In genomic region chr12:64972063-64972462, GRCm38 (mm10) we compare ENCODE assay signal across 13 mouse cellular contexts. TPM values are rescaled to one million over a fixed set of nuclear protein-coding genes. Genes with fewer than 3 reads are reported as not detected.
DNase-seq lines count a peak whose midpoint lies in the region; ATAC-seq lines count a peak whose summit lies in the region.
"Had no signal": no experiment of that assay in that cellular context is flagged by ENCODE, and none has a peak within 500 bp of the region (broad histone marks: within the 10 kb centered on the region; RNA-seq: fewer than 3 reads in every experiment).

No protein-coding gene starts in this region.

- ATAC-seq in hindbrain, embryonic 14.5 days (ENCODE audit: low FRiP score): no peak
- ATAC-seq in neural tube, embryonic 12.5 days (ENCODE audit: low FRiP score, low read depth): no peak
- no peak for ATAC-seq in stomach, embryonic 14.5 days (ENCODE audit: insufficient number of reproducible peaks, insufficient read depth, low FRiP score, low read depth)
- ATAC-seq in CD4-positive, CD25-positive, alpha-beta regulatory T cell, adult 4 months: no peak

- DNase-seq in hindbrain, embryonic 14.5 days (ENCODE audit: low spot score): no peak
- no peak for DNase-seq in hindbrain, embryonic 10.5 days (ENCODE audit: low spot score)
- no peak for DNase-seq in neural tube, embryonic 10.5 days (ENCODE audit: extremely low spot score, low spot score)
- DNase-seq in induced T-regulatory cell, adult 2 months (ENCODE audit: low read depth): peak; percentile 4
- no peak for DNase-seq in adrenal gland, postnatal 14 days
- DNase-seq: adrenal gland, postnatal 25 days; kidney, adult 11 months; liver, embryonic 13.5 days; right cerebral cortex, adult 18-20 months had no signal

- no peak overlapping the region for H3K27ac ChIP-seq in hindbrain, embryonic 14.5 days
- no peak overlapping the region for H3K27ac ChIP-seq in hindbrain, embryonic 10.5 days
- no peak overlapping the region for H3K27ac ChIP-seq in neural tube, embryonic 12.5 days
- H3K27ac ChIP-seq in stomach, embryonic 14.5 days (ENCODE audit: low read length): no peak overlapping the region
- H3K27ac ChIP-seq: liver, embryonic 13.5 days; macrophage had no signal

- WGBS in hindbrain, embryonic 14.5 days: 83% methylated on average over 6 of the region's 6 CpGs
- 87% methylated on average over 6 of the region's 6 CpGs for WGBS in hindbrain, embryonic 10.5 days
- 80% methylated on average over 6 of the region's 6 CpGs for WGBS in neural tube, embryonic 12.5 days
- 69% methylated on average over 6 of the region's 6 CpGs for WGBS in stomach, embryonic 14.5 days

- no peaks in the 10 kb centered on the region for H3K27me3 ChIP-seq in hindbrain, embryonic 14.5 days (ENCODE audit: control insufficient read depth, insufficient read depth, low read length)
- no peaks in the 10 kb centered on the region for H3K27me3 ChIP-seq in hindbrain, embryonic 10.5 days (ENCODE audit: insufficient read depth, poor library complexity, severe bottlenecking)
- H3K27me3 ChIP-seq in neural tube, embryonic 12.5 days (replicated peaks): no peaks in the 10 kb centered on the region
- no peaks in the 10 kb centered on the region for H3K27me3 ChIP-seq in stomach, embryonic 14.5 days (ENCODE audit: control insufficient read depth, insufficient read depth, low read length)
- H3K27me3 ChIP-seq: liver, embryonic 13.5 days had no signal

- no peak overlapping the region for H3K4me3 ChIP-seq in hindbrain, embryonic 14.5 days (replicated peaks; ENCODE audit: low read length)
- no peak overlapping the region for H3K4me3 ChIP-seq in hindbrain, embryonic 10.5 days
- H3K4me3 ChIP-seq in neural tube, embryonic 12.5 days: no peak overlapping the region
- H3K4me3 ChIP-seq in stomach, embryonic 14.5 days (ENCODE audit: low read depth, low read length): no peak overlapping the region
- H3K4me3 ChIP-seq: liver, embryonic 13.5 days had no signal

- no peaks in the 10 kb centered on the region for H3K9me3 ChIP-seq in hindbrain, embryonic 14.5 days (ENCODE audit: control insufficient read depth, low read length)
- H3K9me3 ChIP-seq in hindbrain, embryonic 10.5 days: no peaks in the 10 kb centered on the region
- H3K9me3 ChIP-seq in neural tube, embryonic 12.5 days: no peaks in the 10 kb centered on the region
- H3K9me3 ChIP-seq in stomach, embryonic 14.5 days (ENCODE audit: control insufficient read depth, low read depth, low read length): no peaks in the 10 kb centered on the region
- H3K9me3 ChIP-seq: liver, embryonic 13.5 days had no signal

- H3K36me3 ChIP-seq in hindbrain, embryonic 14.5 days (replicated peaks; ENCODE audit: control insufficient read depth, insufficient read depth): peaks cover 11% of the 10 kb centered on the region
- peaks cover 22% of the 10 kb centered on the region for H3K36me3 ChIP-seq in hindbrain, embryonic 10.5 days
- no peaks in the 10 kb centered on the region for H3K36me3 ChIP-seq in neural tube, embryonic 12.5 days
- no peaks in the 10 kb centered on the region for H3K36me3 ChIP-seq in stomach, embryonic 14.5 days (ENCODE audit: control insufficient read depth, insufficient read depth, low read length)

- H3K4me2 ChIP-seq in hindbrain, embryonic 14.5 days (replicated peaks): peak overlapping the region; percentile 98
- H3K4me2 ChIP-seq in neural tube, embryonic 12.5 days (replicated peaks): peak overlapping the region; percentile 22
- H3K4me2 ChIP-seq in stomach, embryonic 14.5 days (replicated peaks; ENCODE audit: low read depth, low read length): peak overlapping the region; percentile 20; the same call in 1 of the 2 replicates
- H3K4me2 ChIP-seq: liver, embryonic 13.5 days had no signal

- no peak overlapping the region for H3K9ac ChIP-seq in hindbrain, embryonic 14.5 days
- H3K9ac ChIP-seq in neural tube, embryonic 12.5 days: no peak overlapping the region
- H3K9ac ChIP-seq in stomach, embryonic 14.5 days (replicated peaks; ENCODE audit: low read depth, low read length): no peak overlapping the region
- H3K9ac ChIP-seq: liver, embryonic 13.5 days had no signal

- peaks cover 55% of the 10 kb centered on the region for H3K4me1 ChIP-seq in hindbrain, embryonic 14.5 days (replicated peaks; ENCODE audit: control insufficient read depth, insufficient read depth, low read length)
- peaks cover 43% of the 10 kb centered on the region for H3K4me1 ChIP-seq in hindbrain, embryonic 10.5 days (replicated peaks)
- H3K4me1 ChIP-seq in neural tube, embryonic 12.5 days: peaks cover 34% of the 10 kb centered on the region
- H3K4me1 ChIP-seq in stomach, embryonic 14.5 days (ENCODE audit: control insufficient read depth, insufficient read depth, low read length): peaks cover 14% of the 10 kb centered on the region

RNA-seq across cellular contexts. Expression of gene Togaram1, which starts 6.5 kb away (rescaled TPM):
- 25.1 and 26.4 TPM in 2 replicates for polyA plus RNA-seq in hindbrain, embryonic 14.5 days (2014; fragmentation: Nextera tagmentation; extraction: Ambion mirVana)
- 22.2 and 28.7 TPM in 2 replicates for polyA plus RNA-seq in hindbrain, embryonic 10.5 days (2016; fragmentation: Nextera tagmentation; extraction: Ambion mirVana)
- 25.8 and 26.6 TPM in 2 replicates for polyA plus RNA-seq in neural tube, embryonic 12.5 days (2016; fragmentation: Nextera tagmentation; extraction: Ambion mirVana)
- 39.0 and 44.9 TPM in 2 replicates for polyA plus RNA-seq in stomach, embryonic 14.5 days (2014; fragmentation: Nextera tagmentation; extraction: Ambion mirVana)
- 33.4 and 34.1 TPM in 2 replicates for total RNA-seq in adrenal gland, postnatal 14 days (2021)
- polyA plus RNA-seq in CD4-positive, CD25-positive, alpha-beta regulatory T cell, adult 4 months (2017; shearing (Covaris generic)): 10 to 100 TPM; 21.0 to 23.1 TPM

RNA-seq across cellular contexts. Expression of gene Klhl28, which starts 6.7 kb away (rescaled TPM):
- 33.1 and 33.8 TPM in 2 replicates for polyA plus RNA-seq in hindbrain, embryonic 14.5 days (2014; fragmentation: Nextera tagmentation; extraction: Ambion mirVana)
- 10.6 and 12.6 TPM in 2 replicates for polyA plus RNA-seq in hindbrain, embryonic 10.5 days (2016; fragmentation: Nextera tagmentation; extraction: Ambion mirVana)
- polyA plus RNA-seq in neural tube, embryonic 12.5 days (2016; fragmentation: Nextera tagmentation; extraction: Ambion mirVana): 19.4 and 22.5 TPM in 2 replicates
- polyA plus RNA-seq in stomach, embryonic 14.5 days (2014; fragmentation: Nextera tagmentation; extraction: Ambion mirVana): 18.2 TPM in 2 replicates
- total RNA-seq in adrenal gland, postnatal 14 days (2021): 13.1 and 14.2 TPM in 2 replicates
- polyA plus RNA-seq in CD4-positive, CD25-positive, alpha-beta regulatory T cell, adult 4 months (2017; shearing (Covaris generic)): 10 to 100 TPM; 27.5 to 31.9 TPM

RNA-seq across cellular contexts. Expression of gene Gm527, which starts 54.4 kb away (rescaled TPM):
- polyA plus RNA-seq in hindbrain, embryonic 14.5 days (2014; fragmentation: Nextera tagmentation; extraction: Ambion mirVana): 3.7 and 5.3 TPM in 2 replicates
- 2.8 and 3.0 TPM in 2 replicates for polyA plus RNA-seq in hindbrain, embryonic 10.5 days (2016; fragmentation: Nextera tagmentation; extraction: Ambion mirVana)
- 3.9 and 5.6 TPM in 2 replicates for polyA plus RNA-seq in neural tube, embryonic 12.5 days (2016; fragmentation: Nextera tagmentation; extraction: Ambion mirVana)
- polyA plus RNA-seq in stomach, embryonic 14.5 days (2014; fragmentation: Nextera tagmentation; extraction: Ambion mirVana): 3.1 and 3.6 TPM in 2 replicates
- 5.1 and 6.5 TPM in 2 replicates for total RNA-seq in adrenal gland, postnatal 14 days (2021)
- under 1 TPM; 0.66 to 0.92 TPM for polyA plus RNA-seq in CD4-positive, CD25-positive, alpha-beta regulatory T cell, adult 4 months (2017; shearing (Covaris generic))

Comparison
In these comparisons a context has a peak if more than half of its experiments do, and no peak if none do; other contexts are left out.
1. H3K4me2 ChIP-seq: peak in every context shown above with its lines; median percentile 98 in hindbrain, embryonic 14.5 days; 22 in neural tube, embryonic 12.5 days; 20 in stomach, embryonic 14.5 days.